Mouse (Mus musculus) bone marrow, adult 2 months (tissue): ENCODE data around the gene Slc25a29.

Experiments
- CTCF ChIP-seq: fragments of 200-500 bp; IDR thresholded peaks from 2 replicates; pipeline ENCODE4 v1.5.1; 2011; ENCODE audit warnings: low read length, control low read depth; ENCODE audit not compliant: control insufficient read depth, insufficient read depth
- POLR2A ChIP-seq: fragments of 200-500 bp; IDR thresholded peaks from 2 replicates; pipeline ENCODE4 v1.6.1; 2011; ENCODE audit warnings: low read depth, mild to moderate bottlenecking, control low read depth, low read length, borderline replicate concordance; ENCODE audit not compliant: control insufficient read depth

- TF ChIP-seq CTCF (no peak), POLR2A (no peak)
Observed at GRCm38 (mm10) chr12:108816569-108816968, 19.1 kb downstream of the Slc25a29 start.
